Mouse (Mus musculus) heart, embryonic 13.5 days (tissue): Measurements from ENCODE around the gene Trpc7. TPM values are rescaled to one million over a fixed set of nuclear protein-coding genes. Genes with fewer than 3 reads are reported as not detected.

Experiments
- ATAC-seq: fragments of 200-750 bp; cut with Nextera tagmentation; 2 replicates; pipeline ENCODE4 v1.8.0; 2017; ENCODE audit warnings: moderate TSS enrichment; ENCODE audit not compliant: insufficient number of reproducible peaks, low FRiP score, low TSS enrichment; ENCODE audit errors: extremely low read depth
- H3K27ac ChIP-seq: fragments of 300-500 bp; sonication (generic); replicated peaks from 2 replicates; pipeline ENCODE4 v1.5.1; 2015; ENCODE audit warnings: moderate library complexity, mild to moderate bottlenecking, inconsistent platforms
- H3K27me3 ChIP-seq: fragments of 300-500 bp; sonication (generic); replicated peaks from 2 replicates; pipeline ENCODE4 v1.6.1; 2015; ENCODE audit warnings: mild to moderate bottlenecking, inconsistent platforms
- H3K36me3 ChIP-seq: fragments of 300-500 bp; sonication (generic); 2 replicates; pipeline ENCODE4 v1.6.1; 2015; ENCODE audit warnings: mild to moderate bottlenecking, inconsistent platforms
- H3K4me1 ChIP-seq: fragments of 300-500 bp; sonication (generic); 2 replicates; pipeline ENCODE4 v1.6.1; 2015; ENCODE audit warnings: inconsistent platforms
- H3K4me2 ChIP-seq: fragments of 300-500 bp; sonication (generic); 2 replicates; pipeline ENCODE4 v1.6.1; 2015; ENCODE audit warnings: inconsistent platforms, mild to moderate bottlenecking, moderate library complexity
- H3K4me3 ChIP-seq: fragments of 300-500 bp; sonication (generic); 2 replicates; pipeline ENCODE4 v1.5.1; 2015; ENCODE audit warnings: moderate library complexity, mild to moderate bottlenecking, inconsistent platforms
- H3K9ac ChIP-seq: fragments of 300-500 bp; sonication (generic); 2 replicates; pipeline ENCODE4 v1.6.1; 2015; ENCODE audit warnings: inconsistent platforms, mild to moderate bottlenecking, moderate library complexity
- H3K9me3 ChIP-seq: fragments of 300-500 bp; sonication (generic); 2 replicates; pipeline ENCODE4 v1.6.1; 2016; ENCODE audit warnings: inconsistent platforms
- WGBS: fragments of 180-500 bp; shearing (Covaris S2); methylation state at CpG from one replicate; pipeline ENCODE4 v1.1.7; 2015; ENCODE audit warnings: mixed read lengths; 5-methylcytosine and 5-hydroxymethylcytosine counted together
- polyA plus RNA-seq: library from polyadenylated mRNA; unstranded; fragments of >200 nt; fragmentation: Nextera tagmentation; extraction: Ambion mirVana; gene quantifications from 2 replicates; pipeline ENCODE4 v1.2.1, GENCODE M21; 2015

Gene Trpc7
- polyA plus RNA-seq, 1 experiment from 2014 or later: 0.05 TPM

GRCm38 (mm10) chr13:56765284-56766032 lies 130.3 kb downstream of the Trpc7 start:
- no peak for ATAC-seq
- 26% methylated on average over 25 of the region's 25 CpGs for WGBS
- peak overlapping the region; percentile 16; the same call in 1 of the 2 replicates for H3K27ac ChIP-seq
- peaks cover 34% of the 10 kb centered on the region for H3K27me3 ChIP-seq
- peak overlapping the region; percentile 5; the same call in 1 of the 2 replicates for H3K9ac ChIP-seq
- H3K9me3 ChIP-seq: no peaks in the 10 kb centered on the region
- H3K4me3 ChIP-seq: peak overlapping the region; percentile 31
- H3K36me3 ChIP-seq: no peaks in the 10 kb centered on the region
- H3K4me1 ChIP-seq: peaks cover 33% of the 10 kb centered on the region
- peak overlapping the region; percentile 65 for H3K4me2 ChIP-seq

- H3K9me3 ChIP-seq: no peaks in the 10 kb centered on the region
- H3K27me3 ChIP-seq: peaks cover 41% of the 10 kb centered on the region
- H3K36me3 ChIP-seq: no peaks in the 10 kb centered on the region
- 31% methylated on average over 13 of the region's 13 CpGs for WGBS
- H3K4me2 ChIP-seq: no peak overlapping the region
- H3K9ac ChIP-seq: no peak overlapping the region
- H3K4me3 ChIP-seq: no peak overlapping the region
- H3K27ac ChIP-seq: no peak overlapping the region
- no peak for ATAC-seq
- peaks cover 21% of the 10 kb centered on the region for H3K4me1 ChIP-seq
Measured at GRCm38 (mm10) chr13:56762446-56763229, 133.2 kb downstream of the Trpc7 start.

- no peak for ATAC-seq
- Histone ChIP-seq H3K36me3 (no peaks in the 10 kb centered on the region), H3K9ac (no peak overlapping the region), H3K4me2 (no peak overlapping the region), H3K27me3 (peaks cover 70% of the 10 kb centered on the region), H3K9me3 (no peaks in the 10 kb centered on the region), H3K4me1 (peaks cover 11% of the 10 kb centered on the region), H3K27ac (no peak overlapping the region), H3K4me3 (no peak overlapping the region)
- WGBS: 29% methylated on average over 6 of the region's 6 CpGs
Measured at GRCm38 (mm10) chr13:56758492-56758891, 137.3 kb downstream of the Trpc7 start.

GRCm38 (mm10) chr13:56757201-56757600 lies 138.6 kb downstream of the Trpc7 start:
- Histone ChIP-seq H3K4me1 (peaks cover 24% of the 10 kb centered on the region), H3K27ac (no peak overlapping the region), H3K36me3 (no peaks in the 10 kb centered on the region), H3K4me3 (no peak overlapping the region), H3K4me2 (no peak overlapping the region), H3K27me3 (peaks cover 70% of the 10 kb centered on the region), H3K9me3 (no peaks in the 10 kb centered on the region), H3K9ac (no peak overlapping the region)
- WGBS: 43% methylated on average over 12 of the region's 12 CpGs
- ATAC-seq: no peak

GRCm38 (mm10) chr13:56755871-56756270 lies 139.9 kb downstream of the Trpc7 start:
- H3K4me2 ChIP-seq: no peak overlapping the region
- no peak overlapping the region for H3K9ac ChIP-seq
- H3K4me3 ChIP-seq: no peak overlapping the region
- H3K27me3 ChIP-seq: peaks cover 73% of the 10 kb centered on the region
- no peak overlapping the region for H3K27ac ChIP-seq
- 53% methylated on average over 6 of the region's 6 CpGs for WGBS
- no peak for ATAC-seq
- peaks cover 28% of the 10 kb centered on the region for H3K4me1 ChIP-seq
- no peaks in the 10 kb centered on the region for H3K9me3 ChIP-seq
- H3K36me3 ChIP-seq: no peaks in the 10 kb centered on the region

GRCm38 (mm10) chr13:56753192-56753951 lies 142.4 kb downstream of the Trpc7 start, which contains the start of gene Gm45623:
Gene Gm45623 (minus strand): TSS chr13:56753827.
- H3K4me2 ChIP-seq: peak within 1 kb of the TSS; percentile 78
- H3K9me3 ChIP-seq: no peaks in the 10 kb centered on the region
- 1% methylated on average over 71 of the region's 71 CpGs for WGBS
- H3K4me3 ChIP-seq: peak within 1 kb of the TSS; percentile 60
- H3K27me3 ChIP-seq: peaks cover 83% of the 10 kb centered on the region
- H3K9ac ChIP-seq: peak within 1 kb of the TSS; percentile 65
- H3K4me1 ChIP-seq: peaks cover 35% of the 10 kb centered on the region
- no peaks in the 10 kb centered on the region for H3K36me3 ChIP-seq
- H3K27ac ChIP-seq: no peak within 1 kb of the TSS
- ATAC-seq: no peak

GRCm38 (mm10) chr13:56752474-56753191 lies 143.2 kb downstream of the Trpc7 start:
- Histone ChIP-seq H3K27me3 (peaks cover 79% of the 10 kb centered on the region), H3K4me2 (peak overlapping the region; percentile 78), H3K9me3 (no peaks in the 10 kb centered on the region), H3K4me1 (peaks cover 37% of the 10 kb centered on the region), H3K4me3 (peak overlapping the region; percentile 60), H3K27ac (no peak overlapping the region), H3K9ac (peak overlapping the region; percentile 65), H3K36me3 (no peaks in the 10 kb centered on the region)
- no peak for ATAC-seq
- under 1% methylated on average over 38 of the region's 41 CpGs for WGBS

- ATAC-seq: no peak
- Histone ChIP-seq H3K4me2 (peak overlapping the region; percentile 78; the same call in 1 of the 2 replicates), H3K9ac (no peak overlapping the region), H3K27ac (no peak overlapping the region), H3K36me3 (no peaks in the 10 kb centered on the region), H3K4me3 (no peak overlapping the region; the same call in 1 of the 2 replicates), H3K27me3 (peaks cover 74% of the 10 kb centered on the region), H3K4me1 (peaks cover 41% of the 10 kb centered on the region), H3K9me3 (no peaks in the 10 kb centered on the region)
- 49% methylated on average over 5 of the region's 5 CpGs for WGBS
Measured at GRCm38 (mm10) chr13:56751774-56752173, 144.0 kb downstream of the Trpc7 start.

- H3K36me3 ChIP-seq: peaks cover under 1% of the 10 kb centered on the region; the same call in 1 of the 2 replicates
- ATAC-seq: no peak
- WGBS: 73% methylated on average over 7 of the region's 7 CpGs
Measured at GRCm38 (mm10) chr13:56749377-56749776, 146.4 kb downstream of the Trpc7 start.

GRCm38 (mm10) chr13:56747554-56747953 lies 148.2 kb downstream of the Trpc7 start:
- no peak for ATAC-seq
- Histone ChIP-seq H3K9ac (no peak overlapping the region), H3K4me2 (no peak overlapping the region), H3K36me3 (peaks cover 6% of the 10 kb centered on the region), H3K27ac (peak overlapping the region; percentile 15; the same call in 1 of the 2 replicates), H3K4me3 (no peak overlapping the region), H3K27me3 (peaks cover 33% of the 10 kb centered on the region), H3K4me1 (peaks cover 20% of the 10 kb centered on the region), H3K9me3 (no peaks in the 10 kb centered on the region)
- 59% methylated on average over 8 of the region's 8 CpGs for WGBS

More at GRCm38 (mm10) chr13:56749377-56749776, 146.4 kb downstream of the Trpc7 start:
- Histone ChIP-seq H3K9ac (no peak overlapping the region), H3K27me3 (peaks cover 51% of the 10 kb centered on the region), H3K4me2 (no peak overlapping the region), H3K4me1 (peaks cover 34% of the 10 kb centered on the region), H3K27ac (no peak overlapping the region), H3K9me3 (no peaks in the 10 kb centered on the region), H3K4me3 (no peak overlapping the region)
